ENCODE assay signal across 1 mouse cellular context in genomic region chr9:109057543-109057942, GRCm38 (mm10).
TF ChIP-seq lines count a peak whose summit lies in the region.

No protein-coding gene starts in this region.

TF ChIP-seq in MEL, 35 proteins besides CTCF, POLR2A, EP300 and RAD21 (continued from another document):
- TF ChIP-seq KAT2A (conservative IDR thresholded peaks at IDR 0.05; ENCODE audit: low read depth, low read length): no peak
